Mouse (Mus musculus) lung, embryonic 15.5 days (tissue): Measurements from ENCODE around the gene Ephb1. TPM values are rescaled to one million over a fixed set of nuclear protein-coding genes. Genes with fewer than 3 reads are reported as not detected.

Experiments used
- ATAC-seq: fragments of 200-750 bp; cut with Nextera tagmentation; 2 replicates; pipeline ENCODE4 v1.8.0; 2017; ENCODE audit warnings: moderate number of reproducible peaks, borderline replicate concordance; ENCODE audit not compliant: low FRiP score, low TSS enrichment; ENCODE audit errors: extremely low read depth
- H3K27ac ChIP-seq: fragments of 300-500 bp; sonication (generic); 2 replicates; pipeline ENCODE4 v1.5.1; 2015; ENCODE audit warnings: moderate library complexity, mild to moderate bottlenecking, inconsistent platforms
- H3K27me3 ChIP-seq: fragments of 300-500 bp; sonication (generic); 2 replicates; pipeline ENCODE4 v1.6.1; 2015; ENCODE audit warnings: inconsistent platforms
- H3K36me3 ChIP-seq: fragments of 300-500 bp; sonication (generic); 2 replicates; pipeline ENCODE4 v1.6.1; 2015; ENCODE audit warnings: inconsistent platforms
- H3K4me1 ChIP-seq: fragments of 300-500 bp; sonication (generic); 2 replicates; pipeline ENCODE4 v1.6.1; 2015; ENCODE audit warnings: inconsistent platforms
- H3K4me2 ChIP-seq: fragments of 300-500 bp; sonication (generic); 2 replicates; pipeline ENCODE4 v1.6.1; 2015; ENCODE audit warnings: inconsistent platforms, mild to moderate bottlenecking, moderate library complexity
- H3K4me3 ChIP-seq: fragments of 300-500 bp; sonication (generic); 2 replicates; pipeline ENCODE4 v1.5.1; 2015; ENCODE audit warnings: mild to moderate bottlenecking, inconsistent platforms
- H3K9ac ChIP-seq: fragments of 300-500 bp; sonication (generic); 2 replicates; pipeline ENCODE4 v1.6.1; 2015; ENCODE audit warnings: inconsistent platforms
- H3K9me3 ChIP-seq: fragments of 300-500 bp; sonication (generic); 2 replicates; pipeline ENCODE4 v1.6.1; 2016; ENCODE audit warnings: inconsistent platforms
- whole genome bisulfite sequencing: fragments of 180-500 bp; shearing (Covaris S2); methylation state at CpG from one replicate; pipeline ENCODE4 v1.1.7; 2015; 5-methylcytosine and 5-hydroxymethylcytosine counted together
- polyA plus RNA-seq: library from polyadenylated mRNA; unstranded; fragments of >200 nt; fragmentation: Nextera tagmentation; extraction: Ambion mirVana; gene quantifications from 2 replicates; pipeline ENCODE4 v1.2.1, GENCODE M21; 2015

The Ephb1 gene
- polyA plus RNA-seq, 1 experiment from 2014 or later, result 1.8 TPM

GRCm38 (mm10) chr9:102122880-102123453 is 231.5 kb downstream of the Ephb1 start:
- H3K4me2 ChIP-seq, result no peak overlapping the region
- H3K4me1 ChIP-seq, result no peaks in the 10 kb centered on the region
- no peaks in the 10 kb centered on the region for H3K36me3 ChIP-seq
- no peak overlapping the region for H3K27ac ChIP-seq
- H3K27me3 ChIP-seq, result no peaks in the 10 kb centered on the region
- no peak overlapping the region for H3K4me3 ChIP-seq
- no peaks in the 10 kb centered on the region for H3K9me3 ChIP-seq
- H3K9ac ChIP-seq, result no peak overlapping the region
- WGBS, result 26% methylated on average over 4 of the region's 4 CpGs
- no peak for ATAC-seq

DNA sequence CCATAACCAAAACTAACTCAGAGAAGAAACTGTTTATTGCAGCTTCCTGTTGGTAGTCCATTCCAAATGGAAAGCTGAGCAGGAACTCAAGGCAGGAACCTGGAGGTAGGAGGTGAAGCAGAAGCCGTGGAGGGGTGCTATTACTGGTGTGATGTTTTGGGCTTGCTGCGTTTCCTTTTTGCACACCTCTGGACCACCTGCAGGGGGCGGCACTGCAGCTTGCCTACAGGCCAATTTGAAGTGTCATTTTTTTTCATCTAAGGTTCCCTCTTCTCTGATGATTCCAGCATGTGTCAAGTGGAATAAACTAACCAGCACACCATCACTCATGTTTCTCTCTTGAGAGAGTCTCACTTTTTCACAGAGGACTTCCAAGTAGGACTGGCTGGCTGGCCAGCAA is 235.1 kb downstream of the Ephb1 start:
- Histone ChIP-seq H3K4me3 (no peak overlapping the region), H3K36me3 (no peaks in the 10 kb centered on the region), H3K4me1 (no peaks in the 10 kb centered on the region), H3K9ac (no peak overlapping the region), H3K9me3 (no peaks in the 10 kb centered on the region), H3K27me3 (no peaks in the 10 kb centered on the region), H3K27ac (no peak overlapping the region), H3K4me2 (no peak overlapping the region)
- no peak for ATAC-seq
- 72% methylated on average over 3 of the region's 3 CpGs for WGBS

DNA sequence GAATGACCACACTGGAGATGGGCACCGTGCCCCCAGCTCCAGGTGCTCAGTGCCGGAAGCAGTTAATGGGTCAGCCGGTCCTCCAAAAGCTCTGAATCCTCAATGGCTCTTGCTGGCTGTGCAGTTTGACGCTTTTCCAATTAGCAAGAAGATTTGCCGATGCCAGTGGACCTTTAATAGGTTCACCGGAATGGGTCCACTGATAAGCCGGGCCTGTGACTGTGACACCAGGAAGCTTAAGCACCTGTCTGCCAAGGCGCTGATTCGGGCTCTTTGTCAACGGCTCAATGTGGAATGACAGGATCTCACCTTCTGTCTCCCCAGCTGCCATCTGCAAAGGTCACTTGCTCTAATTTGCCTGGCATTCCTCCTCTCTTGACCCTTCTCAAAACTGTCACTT is 239.2 kb downstream of the Ephb1 start:
- H3K4me1 ChIP-seq, result no peaks in the 10 kb centered on the region
- H3K4me2 ChIP-seq, result no peak overlapping the region
- no peak overlapping the region for H3K4me3 ChIP-seq
- no peak overlapping the region for H3K9ac ChIP-seq
- ATAC-seq, result no peak
- H3K27me3 ChIP-seq, result no peaks in the 10 kb centered on the region
- H3K36me3 ChIP-seq, result no peaks in the 10 kb centered on the region
- H3K9me3 ChIP-seq, result no peaks in the 10 kb centered on the region
- H3K27ac ChIP-seq, result no peak overlapping the region
- WGBS, result 82% methylated on average over 10 of the region's 10 CpGs

- Histone ChIP-seq H3K27me3 (no peaks in the 10 kb centered on the region), H3K4me2 (no peak overlapping the region), H3K36me3 (no peaks in the 10 kb centered on the region), H3K9ac (no peak overlapping the region), H3K4me3 (no peak overlapping the region), H3K9me3 (no peaks in the 10 kb centered on the region), H3K27ac (no peak overlapping the region), H3K4me1 (no peaks in the 10 kb centered on the region)
- 51% methylated on average over 3 of the region's 3 CpGs for WGBS
- ATAC-seq, result no peak
Measured at GRCm38 (mm10) chr9:102111471-102111870, 243.0 kb downstream of the Ephb1 start.

DNA sequence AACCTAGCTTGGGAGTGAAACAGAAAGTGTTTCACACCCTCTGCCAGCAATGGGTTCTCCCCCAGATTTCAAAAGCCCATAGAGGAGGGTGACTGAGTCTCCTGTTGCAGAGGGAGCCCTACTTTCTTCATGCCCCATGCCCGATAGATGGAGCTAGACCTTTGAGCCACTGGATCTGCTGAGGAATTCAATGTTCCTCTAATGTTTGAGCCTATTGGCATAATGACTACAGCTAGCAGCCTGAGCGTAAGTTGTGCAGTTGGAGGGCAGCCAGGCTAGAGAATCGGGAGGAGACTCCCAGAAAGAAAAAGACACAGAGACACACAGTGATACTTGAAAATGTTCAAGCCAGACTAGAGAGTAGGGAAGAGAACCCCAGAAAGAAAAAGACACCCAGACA is 246.5 kb downstream of the Ephb1 start:
- H3K4me1 ChIP-seq, result no peaks in the 10 kb centered on the region
- H3K27me3 ChIP-seq, result no peaks in the 10 kb centered on the region
- no peak overlapping the region for H3K4me2 ChIP-seq
- no peaks in the 10 kb centered on the region for H3K36me3 ChIP-seq
- H3K27ac ChIP-seq, result no peak overlapping the region
- H3K4me3 ChIP-seq, result no peak overlapping the region
- ATAC-seq, result no peak
- no peak overlapping the region for H3K9ac ChIP-seq
- 49% methylated on average over 3 of the region's 3 CpGs for WGBS
- no peaks in the 10 kb centered on the region for H3K9me3 ChIP-seq

GRCm38 (mm10) chr9:102107213-102107612 is 247.3 kb downstream of the Ephb1 start:
- Histone ChIP-seq H3K4me1 (no peaks in the 10 kb centered on the region), H3K27ac (no peak overlapping the region), H3K36me3 (no peaks in the 10 kb centered on the region), H3K9me3 (no peaks in the 10 kb centered on the region), H3K27me3 (no peaks in the 10 kb centered on the region), H3K4me3 (no peak overlapping the region), H3K9ac (no peak overlapping the region), H3K4me2 (no peak overlapping the region)
- no peak for ATAC-seq
- WGBS, result 53% methylated on average over 2 of the region's 2 CpGs

GRCm38 (mm10) chr9:102096825-102097224 is 257.7 kb downstream of the Ephb1 start:
- no peak for ATAC-seq
- H3K4me1 ChIP-seq, result no peaks in the 10 kb centered on the region
- no peaks in the 10 kb centered on the region for H3K9me3 ChIP-seq
- no peak overlapping the region for H3K4me2 ChIP-seq
- H3K4me3 ChIP-seq, result no peak overlapping the region
- no peaks in the 10 kb centered on the region for H3K36me3 ChIP-seq
- no peak overlapping the region for H3K9ac ChIP-seq
- WGBS, result 40% methylated on average over 7 of the region's 7 CpGs
- no peak overlapping the region for H3K27ac ChIP-seq
- no peaks in the 10 kb centered on the region for H3K27me3 ChIP-seq

DNA sequence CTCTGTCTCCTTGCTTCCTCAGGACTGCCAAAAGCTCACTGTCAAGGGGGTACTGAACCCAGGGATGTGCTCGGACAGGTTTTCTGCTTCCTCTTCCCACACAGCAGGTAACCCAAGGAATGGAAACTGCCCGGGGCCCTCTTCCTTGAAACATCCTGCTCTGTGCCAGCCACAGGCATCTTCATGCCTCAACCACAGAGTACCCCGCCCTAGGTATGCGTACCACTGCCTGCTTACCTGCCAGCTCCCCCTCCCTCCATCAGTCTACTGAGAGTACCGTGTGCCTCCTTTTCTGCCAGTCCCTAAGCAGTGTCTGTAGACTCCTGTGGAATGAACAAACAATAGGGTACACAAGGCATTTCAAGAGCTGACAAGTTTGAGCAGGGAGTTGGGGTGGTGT is 265.9 kb downstream of the Ephb1 start:
- 69% methylated on average over 5 of the region's 5 CpGs for WGBS
- H3K27me3 ChIP-seq, result no peaks in the 10 kb centered on the region
- H3K27ac ChIP-seq, result no peak overlapping the region
- H3K9me3 ChIP-seq, result no peaks in the 10 kb centered on the region
- no peak for ATAC-seq
- H3K4me3 ChIP-seq, result no peak overlapping the region
- H3K9ac ChIP-seq, result no peak overlapping the region
- no peak overlapping the region for H3K4me2 ChIP-seq
- no peaks in the 10 kb centered on the region for H3K4me1 ChIP-seq
- no peaks in the 10 kb centered on the region for H3K36me3 ChIP-seq

DNA sequence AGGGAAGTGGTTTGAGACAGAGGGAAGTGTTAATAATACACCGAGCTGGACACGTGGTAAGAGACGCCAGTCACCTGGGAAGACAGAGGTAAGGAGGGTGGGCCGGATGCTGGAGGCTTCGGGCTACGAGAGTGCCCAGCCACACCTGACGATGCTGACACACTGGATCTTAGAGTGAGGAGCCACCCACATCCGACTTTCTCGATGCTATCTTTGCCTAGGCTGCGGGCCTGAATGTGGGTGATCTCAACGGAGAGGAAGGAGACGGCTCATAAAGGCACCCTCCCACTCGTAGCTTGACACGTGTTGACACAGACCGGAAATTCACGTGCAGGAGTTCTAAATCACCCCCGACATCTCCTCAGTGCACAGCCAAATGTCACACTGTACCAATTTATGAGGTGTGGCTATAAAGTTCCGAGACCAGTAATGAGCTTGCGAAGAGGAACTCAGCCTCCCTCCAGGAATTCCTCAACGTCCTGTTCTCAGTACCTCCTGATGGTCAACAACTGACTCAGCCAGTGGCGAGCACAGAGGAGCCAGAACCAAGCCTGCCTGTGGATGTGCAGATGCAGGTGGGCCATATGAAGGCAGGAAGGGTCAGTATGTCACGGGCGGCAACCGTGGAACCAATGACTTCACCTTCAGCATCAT is 268.3 kb downstream of the Ephb1 start:
- Histone ChIP-seq H3K9ac (no peak overlapping the region), H3K27ac (no peak overlapping the region), H3K4me1 (no peaks in the 10 kb centered on the region), H3K36me3 (no peaks in the 10 kb centered on the region), H3K9me3 (no peaks in the 10 kb centered on the region), H3K27me3 (no peaks in the 10 kb centered on the region), H3K4me2 (no peak overlapping the region), H3K4me3 (no peak overlapping the region)
- WGBS, result 47% methylated on average over 24 of the region's 24 CpGs
- ATAC-seq, result no peak

- Histone ChIP-seq H3K27me3 (no peaks in the 10 kb centered on the region), H3K27ac (no peak overlapping the region), H3K4me1 (no peaks in the 10 kb centered on the region), H3K9me3 (no peaks in the 10 kb centered on the region), H3K4me3 (no peak overlapping the region), H3K36me3 (no peaks in the 10 kb centered on the region), H3K9ac (no peak overlapping the region), H3K4me2 (no peak overlapping the region)
- 78% methylated on average over 9 of the region's 9 CpGs for WGBS
- no peak for ATAC-seq
Measured at GRCm38 (mm10) chr9:102085477-102085876, 269.0 kb downstream of the Ephb1 start.

- Histone ChIP-seq H3K4me3 (no peak overlapping the region), H3K27me3 (no peaks in the 10 kb centered on the region), H3K36me3 (no peaks in the 10 kb centered on the region), H3K27ac (no peak overlapping the region), H3K9ac (no peak overlapping the region), H3K4me1 (no peaks in the 10 kb centered on the region), H3K4me2 (no peak overlapping the region), H3K9me3 (no peaks in the 10 kb centered on the region)
- no peak for ATAC-seq
- 58% methylated on average over 5 of the region's 5 CpGs for WGBS
Measured at GRCm38 (mm10) chr9:102080934-102081333, 273.6 kb downstream of the Ephb1 start.

DNA sequence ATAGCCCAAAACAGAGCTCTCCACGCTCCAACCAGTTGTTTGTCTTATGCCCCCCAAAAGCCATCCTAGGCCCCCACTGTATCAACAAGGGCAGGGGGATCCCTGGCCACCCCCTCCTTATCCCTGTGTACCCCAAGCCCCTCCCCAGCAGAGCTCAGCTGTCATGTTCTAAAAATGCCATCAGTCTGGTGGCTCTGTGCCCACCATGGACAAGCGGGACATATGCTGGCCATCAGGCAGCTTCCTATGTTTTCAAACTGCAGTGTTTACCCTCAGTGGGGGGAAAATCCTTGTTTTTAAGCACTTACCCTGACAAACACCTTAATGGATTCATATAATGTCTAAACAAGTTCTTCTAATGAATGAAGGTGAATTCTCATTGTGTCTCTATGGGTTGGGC is 275.3 kb downstream of the Ephb1 start:
- Histone ChIP-seq H3K27me3 (no peaks in the 10 kb centered on the region), H3K36me3 (no peaks in the 10 kb centered on the region), H3K9me3 (no peaks in the 10 kb centered on the region), H3K4me1 (no peaks in the 10 kb centered on the region), H3K4me3 (no peak overlapping the region), H3K4me2 (no peak overlapping the region), H3K27ac (no peak overlapping the region), H3K9ac (no peak overlapping the region)
- no peak for ATAC-seq
- WGBS, result 80% methylated on average over 2 of the region's 2 CpGs

DNA sequence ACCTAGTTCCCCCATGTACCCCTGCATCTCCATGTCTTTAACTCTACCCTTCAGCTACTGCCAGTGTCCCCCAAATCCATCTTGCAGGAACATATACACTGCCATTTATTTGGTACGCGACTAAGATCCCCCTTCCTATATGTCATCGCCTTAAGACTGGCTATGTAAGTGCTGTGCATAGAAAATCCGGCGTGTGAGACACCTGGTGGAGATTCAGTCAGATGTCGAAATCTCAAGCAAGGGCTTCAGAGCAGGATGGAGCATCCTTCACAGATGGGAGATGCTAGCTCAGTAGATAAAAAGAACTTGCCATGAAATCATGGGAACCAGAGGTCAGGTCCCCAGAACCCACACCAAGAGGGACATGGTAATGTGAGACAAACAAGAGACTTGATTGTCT is 276.3 kb downstream of the Ephb1 start:
- Histone ChIP-seq H3K9ac (no peak overlapping the region), H3K4me3 (no peak overlapping the region), H3K9me3 (no peaks in the 10 kb centered on the region), H3K27me3 (no peaks in the 10 kb centered on the region), H3K4me1 (no peaks in the 10 kb centered on the region), H3K36me3 (no peaks in the 10 kb centered on the region), H3K27ac (no peak overlapping the region), H3K4me2 (no peak overlapping the region)
- no peak for ATAC-seq
- 80% methylated on average over 6 of the region's 6 CpGs for WGBS
